Mouse (Mus musculus) bone marrow macrophage, adult 2 months (primary cell): Measurements from ENCODE around the gene Card9.

Source experiments
- CTCF ChIP-seq: IDR thresholded peaks from 2 replicates; pipeline ENCODE4 v1.5.1; 2012; ENCODE audit warnings: low read depth, mild to moderate bottlenecking, low read length, moderate library complexity
- POLR2A ChIP-seq: IDR thresholded peaks from 2 replicates; pipeline ENCODE4 v1.6.1; 2012; ENCODE audit warnings: mild to moderate bottlenecking, low read depth, low read length, borderline replicate concordance

DNA sequence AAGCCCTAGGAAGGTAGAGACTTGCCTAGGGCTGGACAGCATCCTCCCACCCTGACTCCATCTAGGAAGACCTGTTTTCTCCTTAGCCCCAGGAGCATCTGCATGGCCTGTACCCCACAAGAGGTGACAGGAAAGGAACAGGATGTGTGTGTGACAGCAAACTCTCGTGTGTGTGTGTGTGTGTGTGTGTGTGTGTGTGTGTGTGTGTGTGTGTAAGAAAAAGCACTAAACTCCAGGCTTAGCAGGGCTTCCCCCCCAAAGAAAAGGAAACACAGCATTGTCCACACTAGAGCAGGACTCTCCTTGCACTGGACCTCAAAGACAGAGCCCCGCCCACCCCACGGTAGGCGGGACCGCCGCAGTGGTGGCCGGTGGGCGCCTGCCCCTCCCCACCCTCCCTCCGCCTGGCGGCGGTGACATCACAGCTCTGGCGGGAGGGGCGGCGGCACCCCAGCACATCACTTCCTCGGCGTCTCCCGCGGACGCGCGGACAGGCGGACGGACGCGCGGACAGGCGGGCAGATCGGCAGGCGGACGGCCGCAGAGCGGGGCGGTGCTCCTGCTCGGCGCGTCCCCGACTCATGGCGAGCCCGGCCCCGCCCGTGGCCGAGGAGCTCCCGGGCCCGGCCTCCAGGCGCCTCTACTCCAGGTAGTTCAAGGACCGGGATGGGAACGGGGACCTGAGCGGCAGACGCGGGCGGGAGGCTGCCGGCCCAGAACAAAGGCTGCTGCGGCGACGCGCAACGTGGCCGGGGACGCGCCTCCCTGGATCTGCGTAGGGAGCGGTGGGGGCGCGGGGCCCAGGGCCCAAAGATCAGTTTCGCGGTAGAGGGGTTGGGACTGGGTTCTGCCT is 45.4 kb downstream of the Card9 start, which contains the start of gene Gpsm1:
- TF ChIP-seq CTCF (no peak), POLR2A (no peak)
